Mouse (Mus musculus) olfactory bulb, adult 2 months (tissue): ENCODE results near the gene Arap1.

Source experiments
- CTCF ChIP-seq: fragments of 200-500 bp; IDR thresholded peaks from 2 replicates; pipeline ENCODE4 v1.5.1; 2012; ENCODE audit warnings: low read depth, mild to moderate bottlenecking, low read length, moderate library complexity; ENCODE audit not compliant: insufficient read depth
- POLR2A ChIP-seq: fragments of 200-500 bp; IDR thresholded peaks from 2 replicates; pipeline ENCODE4 v1.6.1; 2012; ENCODE audit warnings: mild to moderate bottlenecking, low read depth, low read length, moderate library complexity; ENCODE audit not compliant: insufficient read depth

GRCm38 (mm10) chr7:101414209-101414608 is 66.3 kb downstream of the Arap1 start:
- TF ChIP-seq CTCF = no peak
- TF ChIP-seq POLR2A = no peak
